Mouse (Mus musculus): ENCODE measurements around the gene Eif4ebp2.

DNA sequence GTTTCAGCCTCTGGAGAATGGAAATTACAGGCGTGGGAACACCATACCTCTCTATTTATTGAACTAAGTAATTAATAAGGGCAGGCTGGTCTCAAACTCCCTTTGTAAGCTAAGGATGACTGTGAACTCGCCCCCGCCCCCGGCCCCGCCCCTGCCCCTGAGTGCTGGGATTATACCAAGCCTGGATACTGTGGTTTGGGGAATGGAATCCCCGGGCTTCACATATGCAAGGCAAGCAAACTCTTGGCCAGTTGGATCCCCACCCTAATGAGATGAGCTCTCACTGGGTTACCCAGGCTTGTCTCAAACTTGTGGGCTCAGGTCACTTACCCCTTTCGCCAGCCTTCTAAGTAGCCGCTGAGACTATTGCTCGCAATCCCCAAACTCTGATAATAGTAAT, 42.3 kb downstream of the Eif4ebp2 start:
- TF ChIP-seq POLR2A (IDR thresholded peaks at IDR 0.05; ENCODE audit: insufficient read length, low read depth) = no peak
- no peak for TF ChIP-seq MYOG (IDR thresholded peaks at IDR 0.05; ENCODE audit: control insufficient read depth in 1 of 3, insufficient read depth in 1 of 3, insufficient read length in 2 of 3, low read depth in 2 of 3)
- no peak for TF ChIP-seq USF1 (IDR thresholded peaks at IDR 0.05; ENCODE audit: low read depth)
- no peak for TF ChIP-seq TCF12 (IDR thresholded peaks at IDR 0.05; ENCODE audit: insufficient read depth, poor library complexity, severe bottlenecking)
- TF ChIP-seq E2F4 (IDR thresholded peaks at IDR 0.05; ENCODE audit: insufficient read depth) = no peak
- no peak for TF ChIP-seq REST (IDR thresholded peaks at IDR 0.05; ENCODE audit: insufficient read depth, insufficient read length)
- no peak for TF ChIP-seq POLR2AphosphoS2 (IDR thresholded peaks at IDR 0.05; ENCODE audit: insufficient read length, low read depth)
- no peak for TF ChIP-seq MYOD1 (IDR thresholded peaks at IDR 0.05; ENCODE audit: control insufficient read depth in 1 of 3, insufficient read length in 2 of 3, low read depth in 2 of 3)
- TF ChIP-seq TCF3 (IDR thresholded peaks at IDR 0.05; ENCODE audit: insufficient read length, low read depth) = no peak
- no peak for TF ChIP-seq CEBPB (IDR thresholded peaks at IDR 0.05; ENCODE audit: insufficient read depth, poor library complexity, severe bottlenecking)
- no peak for TF ChIP-seq SRF (IDR thresholded peaks at IDR 0.05; ENCODE audit: control insufficient read depth, insufficient read length, low read depth)
- TF ChIP-seq MAX (IDR thresholded peaks at IDR 0.05; ENCODE audit: low read depth) = no peak
